Mouse (Mus musculus) small intestine, adult 2 months (tissue): ENCODE results near the gene Chrna3.

Experiments used
- CTCF ChIP-seq: fragments of 200-500 bp; IDR thresholded peaks from 2 replicates; pipeline ENCODE4 v1.5.1; 2012; ENCODE audit warnings: low read depth, mild to moderate bottlenecking, control low read depth, inconsistent platforms, low read length, moderate library complexity, mixed read lengths; ENCODE audit not compliant: insufficient replicate concordance, insufficient read length; ENCODE audit errors: extremely low read depth
- POLR2A ChIP-seq: fragments of 200-500 bp; IDR thresholded peaks from 2 replicates; pipeline ENCODE4 v1.6.1; 2012; ENCODE audit warnings: low read depth, mild to moderate bottlenecking, control low read depth, inconsistent platforms, low read length, moderate library complexity

DNA sequence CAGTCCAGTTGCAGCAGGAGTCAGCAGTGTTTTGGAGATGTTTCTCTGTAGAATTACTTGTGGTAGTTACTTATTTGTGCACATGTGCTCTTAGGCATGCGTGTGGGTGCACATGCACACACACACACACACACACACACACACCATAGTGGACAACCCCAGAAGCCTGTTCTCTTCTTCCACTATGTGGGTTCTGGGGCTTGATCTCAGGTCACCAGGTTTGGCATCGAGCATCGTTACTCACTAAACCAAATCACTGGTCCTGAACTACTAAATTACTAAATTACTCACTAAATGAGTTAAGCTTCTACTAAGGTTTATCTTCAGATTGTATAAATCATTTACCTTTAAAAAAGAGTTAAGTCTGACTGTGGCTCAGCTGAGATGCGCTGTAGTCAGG lies 31.7 kb upstream of the Chrna3 start:
- TF ChIP-seq CTCF (no peak), POLR2A (no peak)
